Mouse (Mus musculus) liver, adult 2 months (tissue): ENCODE measurements around the gene Syt1. TPM values are rescaled to one million over a fixed set of nuclear protein-coding genes. Genes with fewer than 3 reads are reported as not detected.
A peak's percentile ranks its signal among the peaks of the same experiment; 100 is the strongest.

ENCODE experiments used
- DNase-seq: peaks from one replicate; pipeline ENCODE4 v3.0.0-alpha.2; 2011; ENCODE audit warnings: low read depth, low spot score; ENCODE audit errors: extremely low read depth
- H3K27ac ChIP-seq: fragments of 200-500 bp; replicated peaks from 2 replicates; pipeline ENCODE4 v1.5.1; 2012; ENCODE audit warnings: low read depth, mild to moderate bottlenecking, control low read depth, inconsistent platforms, low read length; ENCODE audit not compliant: insufficient read depth
- H3K27me3 ChIP-seq: fragments of 200-500 bp; 2 replicates; pipeline ENCODE4 v1.6.1; 2012; ENCODE audit warnings: mild to moderate bottlenecking, moderate library complexity, low read length, inconsistent platforms; ENCODE audit not compliant: control insufficient read depth, insufficient read depth
- H3K36me3 ChIP-seq: fragments of 200-500 bp; 2 replicates; pipeline ENCODE4 v1.6.1; 2012; ENCODE audit warnings: low read length, inconsistent platforms; ENCODE audit not compliant: control insufficient read depth, insufficient read depth
- H3K4me1 ChIP-seq: fragments of 200-500 bp; 2 replicates; pipeline ENCODE4 v1.6.1; 2011; ENCODE audit warnings: low read length; ENCODE audit not compliant: control insufficient read depth, insufficient read depth
- H3K4me3 ChIP-seq: fragments of 200-500 bp; 2 replicates; pipeline ENCODE4 v1.5.1; 2011; ENCODE audit warnings: low read depth, mild to moderate bottlenecking, control low read depth, low read length, moderate library complexity; ENCODE audit not compliant: insufficient read depth
- H3K79me2 ChIP-seq: fragments of 200-500 bp; 2 replicates; pipeline ENCODE4 v1.6.1; 2012; ENCODE audit warnings: inconsistent platforms, mild to moderate bottlenecking, low read length, moderate library complexity; ENCODE audit not compliant: control insufficient read depth, insufficient read depth
- H3K9ac ChIP-seq: fragments of 200-500 bp; 2 replicates; pipeline ENCODE4 v1.6.1; 2012; ENCODE audit warnings: low read depth, mild to moderate bottlenecking, control low read depth, inconsistent platforms, low read length
- CTCF ChIP-seq: fragments of 200-500 bp; IDR thresholded peaks from 2 replicates; pipeline ENCODE4 v1.5.1; 2011; ENCODE audit warnings: low read depth, low read length, control low read depth
- POLR2A ChIP-seq: fragments of 200-500 bp; IDR thresholded peaks from 2 replicates; pipeline ENCODE4 v1.6.1; 2011; ENCODE audit warnings: low read length, control low read depth; ENCODE audit not compliant: insufficient read depth; ENCODE audit errors: extremely low read depth
- WGBS: fragments of 180-500 bp; shearing (Covaris S2); methylation state at CpG from one replicate; pipeline ENCODE4 v1.1.7; 2018; 5-methylcytosine and 5-hydroxymethylcytosine counted together
- polyA plus RNA-seq: library from polyadenylated mRNA; depleted of rRNA; stranded (reverse); fragments of >200 nt; gene quantifications from 2 replicates; pipeline ENCODE4 v1.2.3, GENCODE M21; 2012
- total RNA-seq: library from RNA; depleted of rRNA; stranded (reverse); fragments of >200 nt; gene quantifications from 2 replicates; pipeline ENCODE4 v1.2.3, GENCODE M21; 2014

Gene Syt1
- total and polyA plus RNA-seq, 2 experiments = 2.5 to 5.8 TPM

- Histone ChIP-seq H3K4me3 (no peak overlapping the region), H3K27ac (no peak overlapping the region), H3K9ac (no peak overlapping the region), H3K27me3 (no peaks in the 10 kb centered on the region), H3K4me1 (no peaks in the 10 kb centered on the region), H3K79me2 (no peaks in the 10 kb centered on the region), H3K36me3 (no peaks in the 10 kb centered on the region)
- WGBS = 86% methylated on average over 6 of the region's 6 CpGs
- no peak for DNase-seq
- TF ChIP-seq CTCF (no peak), POLR2A (no peak)
These were observed 247.1 kb downstream of the Syt1 start for GRCm38 (mm10) chr10:108763722-108764121.

- Histone ChIP-seq H3K4me1 (no peaks in the 10 kb centered on the region), H3K27me3 (no peaks in the 10 kb centered on the region), H3K9ac (no peak overlapping the region), H3K79me2 (no peaks in the 10 kb centered on the region), H3K4me3 (no peak overlapping the region), H3K36me3 (no peaks in the 10 kb centered on the region), H3K27ac (no peak overlapping the region)
- DNase-seq = no peak
- TF ChIP-seq CTCF (no peak), POLR2A (no peak)
- 91% methylated on average over 2 of the region's 2 CpGs for WGBS
These were observed 257.5 kb downstream of the Syt1 start for GRCm38 (mm10) chr10:108753304-108753703.

GRCm38 (mm10) chr10:108743759-108744158 lies 267.0 kb downstream of the Syt1 start:
- Histone ChIP-seq H3K9ac (no peak overlapping the region), H3K27ac (no peak overlapping the region), H3K4me1 (no peaks in the 10 kb centered on the region), H3K79me2 (no peaks in the 10 kb centered on the region), H3K36me3 (no peaks in the 10 kb centered on the region), H3K27me3 (no peaks in the 10 kb centered on the region), H3K4me3 (no peak overlapping the region)
- no peak for DNase-seq
- 80% methylated on average over 2 of the region's 2 CpGs for WGBS
- TF ChIP-seq CTCF (no peak), POLR2A (no peak)

GRCm38 (mm10) chr10:108733982-108734381 lies 276.8 kb downstream of the Syt1 start:
- Histone ChIP-seq H3K79me2 (no peaks in the 10 kb centered on the region), H3K27me3 (no peaks in the 10 kb centered on the region), H3K4me1 (no peaks in the 10 kb centered on the region), H3K36me3 (no peaks in the 10 kb centered on the region), H3K27ac (no peak overlapping the region), H3K9ac (no peak overlapping the region), H3K4me3 (no peak overlapping the region)
- TF ChIP-seq POLR2A (no peak), CTCF (peak; percentile 52)
- 49% methylated on average over 2 of the region's 2 CpGs for whole genome bisulfite sequencing
- DNase-seq = peak; percentile 50

- no peak overlapping the region for H3K4me3 ChIP-seq
- H3K27me3 ChIP-seq = no peaks in the 10 kb centered on the region
- H3K9ac ChIP-seq = no peak overlapping the region
- WGBS = 83% methylated on average over 8 of the region's 8 CpGs
- no peaks in the 10 kb centered on the region for H3K79me2 ChIP-seq
- H3K27ac ChIP-seq = no peak overlapping the region
- no peaks in the 10 kb centered on the region for H3K36me3 ChIP-seq
- DNase-seq = no peak
- H3K4me1 ChIP-seq = no peaks in the 10 kb centered on the region
- TF ChIP-seq CTCF = no peak
- no peak for TF ChIP-seq POLR2A
These were observed 281.8 kb downstream of the Syt1 start for GRCm38 (mm10) chr10:108728961-108729360.

GRCm38 (mm10) chr10:108726391-108726790 lies 284.4 kb downstream of the Syt1 start:
- no peaks in the 10 kb centered on the region for H3K36me3 ChIP-seq
- no peak overlapping the region for H3K9ac ChIP-seq
- no peak for DNase-seq
- H3K79me2 ChIP-seq = no peaks in the 10 kb centered on the region
- no peaks in the 10 kb centered on the region for H3K4me1 ChIP-seq
- 81% methylated on average over 4 of the region's 4 CpGs for WGBS
- no peak for TF ChIP-seq POLR2A
- TF ChIP-seq CTCF = no peak
- H3K4me3 ChIP-seq = no peak overlapping the region
- no peak overlapping the region for H3K27ac ChIP-seq
- no peaks in the 10 kb centered on the region for H3K27me3 ChIP-seq
